Mouse (Mus musculus): ENCODE data around the gene Trp53bp2. TPM values are rescaled to one million over a fixed set of nuclear protein-coding genes. Genes with fewer than 3 reads are reported as not detected.

Trp53bp2 gene
- 10 to 100 TPM; 17.2 to 20.3 TPM for total RNA-seq (2021)

- peak; percentile 99 for DNase-seq
- intact Hi-C loops (cut with DNase I) = loop anchor here (2.0 kb wide), 1 partner anchor 68 kb away; the partner anchor contains the start of gene Fbxo28
Measured at GRCm38 (mm10) chr1:182408684-182409327, at the start of gene Trp53bp2. TSS of gene Trp53bp2 (plus strand) at chr1:182409172.

- intact Hi-C loops (cut with DNase I) = no loop called here
- no peak for DNase-seq
Measured at GRCm38 (mm10) chr1:182362703-182363102, 46.3 kb upstream of the Trp53bp2 start.

- no peak for DNase-seq
- intact Hi-C loops (cut with DNase I) = no loop called here
Measured at GRCm38 (mm10) chr1:182363683-182364404, 45.1 kb upstream of the Trp53bp2 start.

- DNase-seq = no peak
- intact Hi-C loops (cut with DNase I) = no loop called here
Measured at GRCm38 (mm10) chr1:182368309-182368708, 40.7 kb upstream of the Trp53bp2 start.

- intact Hi-C loops (cut with DNase I) = no loop called here
- no peak for DNase-seq
Measured at GRCm38 (mm10) chr1:182368782-182369181, 40.2 kb upstream of the Trp53bp2 start.

GRCm38 (mm10) chr1:182369435-182369834 lies 39.5 kb upstream of the Trp53bp2 start:
- intact Hi-C loops (cut with DNase I) = no loop called here
- no peak for DNase-seq

GRCm38 (mm10) chr1:182371891-182372290 lies 37.1 kb upstream of the Trp53bp2 start:
- DNase-seq = no peak
- intact Hi-C loops (cut with DNase I) = no loop called here

- intact Hi-C loops (cut with DNase I) = loop anchor here (1.0 kb wide), 2 partner anchors 113 to 163 kb away; no protein-coding TSS in a partner anchor
- DNase-seq = peak; percentile 37 to 59
Measured at GRCm38 (mm10) chr1:182376221-182376620, 32.8 kb upstream of the Trp53bp2 start.

- intact Hi-C loops (cut with DNase I) = loop anchor here (1.0 kb wide), 2 partner anchors 112 to 162 kb away; no protein-coding TSS in a partner anchor
Measured at GRCm38 (mm10) chr1:182376826-182377225, 32.1 kb upstream of the Trp53bp2 start.

GRCm38 (mm10) chr1:182377519-182377918 lies 31.5 kb upstream of the Trp53bp2 start:
- no peak for DNase-seq
- intact Hi-C loops (cut with DNase I) = no loop called here

More at GRCm38 (mm10) chr1:182376826-182377225, 32.1 kb upstream of the Trp53bp2 start:
- no peak for DNase-seq

- intact Hi-C loops (cut with DNase I) = no loop called here
- no peak for DNase-seq
Measured at GRCm38 (mm10) chr1:182378205-182378835, 30.7 kb upstream of the Trp53bp2 start.

GRCm38 (mm10) chr1:182378876-182379275 lies 30.1 kb upstream of the Trp53bp2 start:
- no peak for DNase-seq
- intact Hi-C loops (cut with DNase I) = no loop called here

GRCm38 (mm10) chr1:182380683-182381082 lies 28.3 kb upstream of the Trp53bp2 start:
- intact Hi-C loops (cut with DNase I) = no loop called here
- no peak for DNase-seq

- intact Hi-C loops (cut with DNase I) = no loop called here
Measured at GRCm38 (mm10) chr1:182381327-182381726, 27.6 kb upstream of the Trp53bp2 start.

GRCm38 (mm10) chr1:182383096-182383495 lies 25.9 kb upstream of the Trp53bp2 start:
- no peak for DNase-seq
- intact Hi-C loops (cut with DNase I) = no loop called here

More at GRCm38 (mm10) chr1:182381327-182381726, 27.6 kb upstream of the Trp53bp2 start:
- DNase-seq = no peak

- DNase-seq = no peak
- intact Hi-C loops (cut with DNase I) = no loop called here
Measured at GRCm38 (mm10) chr1:182386449-182386848, 22.5 kb upstream of the Trp53bp2 start.

- intact Hi-C loops (cut with DNase I) = no loop called here
- peak; percentile 29 to 39 for DNase-seq
Measured at GRCm38 (mm10) chr1:182388729-182389128, 20.2 kb upstream of the Trp53bp2 start.

GRCm38 (mm10) chr1:182398171-182398570 lies 10.8 kb upstream of the Trp53bp2 start:
- intact Hi-C loops (cut with DNase I) = no loop called here
- peak; percentile 31 to 51 for DNase-seq

GRCm38 (mm10) chr1:182398780-182399179 lies 10.2 kb upstream of the Trp53bp2 start:
- intact Hi-C loops (cut with DNase I) = no loop called here

GRCm38 (mm10) chr1:182399205-182399604 lies 9.8 kb upstream of the Trp53bp2 start:
- DNase-seq = no peak
- intact Hi-C loops (cut with DNase I) = no loop called here

More at GRCm38 (mm10) chr1:182398780-182399179, 10.2 kb upstream of the Trp53bp2 start:
- peak in 1 of 2 experiments; percentile 43 for DNase-seq

- no peak for DNase-seq
- intact Hi-C loops (cut with DNase I) = no loop called here
Measured at GRCm38 (mm10) chr1:182399908-182400307, 9.1 kb upstream of the Trp53bp2 start.

Data from heart, postnatal 10 days (tissue).